Mouse (Mus musculus) megakaryocyte, embryonic 14.5 days (primary cell): Measurements from ENCODE around the gene Misp.

Experiments used
- FLI1 ChIP-seq: IDR thresholded peaks from 2 replicates; pipeline ENCODE4 v1.6.1; 2012; ENCODE audit warnings: low read length, inconsistent platforms, mixed read lengths
- GATA1 ChIP-seq: IDR thresholded peaks from 3 replicates; pipeline ENCODE4 v1.6.1; 2012; ENCODE audit warnings: mixed read lengths, low read length, inconsistent platforms, borderline replicate concordance

GRCm38 (mm10) chr10:79773208-79773607 is 47.6 kb upstream of the Misp start:
- TF ChIP-seq FLI1 (no peak), GATA1 (no peak)
